23 mouse cellular contexts compared by ENCODE assay signal in the genomic region with DNA sequence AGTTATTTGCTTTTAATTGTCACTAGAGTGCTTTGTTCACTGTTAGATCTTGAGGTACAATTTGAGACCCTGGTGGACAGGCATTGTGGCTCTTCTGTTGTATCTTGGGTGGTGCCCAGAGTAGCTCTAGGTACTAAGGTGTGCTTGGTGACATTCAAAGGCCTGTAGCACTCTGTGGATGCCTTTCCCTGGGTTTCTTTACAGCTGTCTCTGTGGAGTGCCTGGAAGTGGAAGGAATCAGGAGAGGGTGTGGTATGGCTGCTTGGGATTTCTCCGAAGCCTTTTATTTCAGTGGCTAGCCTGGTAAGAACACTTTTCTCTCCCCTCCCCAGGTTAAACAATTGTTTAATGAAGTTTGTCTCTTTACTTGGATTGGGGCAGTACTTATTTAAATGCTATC. TPM values are rescaled to one million over a fixed set of nuclear protein-coding genes. Genes with fewer than 3 reads are reported as not detected.
A peak's percentile ranks its signal among the peaks of the same experiment; 100 is the strongest.
DNase-seq lines count a peak whose midpoint lies in the region; TF ChIP-seq lines count a peak whose summit lies in the region.
"Had no signal": no experiment of that assay in that cellular context is flagged by ENCODE, and none has a peak within 500 bp of the region (broad histone marks: within the 10 kb centered on the region; RNA-seq: fewer than 3 reads in every experiment).

No protein-coding gene starts in this region.

- no peak overlapping the region for H3K9ac ChIP-seq in ES-Bruce4 (ENCODE audit: low read depth, poor library complexity, severe bottlenecking)
- H3K9ac ChIP-seq: embryonic facial prominence, embryonic 13.5 days; embryonic facial prominence, embryonic 15.5 days; forebrain, embryonic 12.5 days had no signal

- no peak overlapping the region for H3ac ChIP-seq in myocyte (ENCODE audit: control insufficient read depth, insufficient read length)

- 0 out of 2 replicates have a peak, but pooled peaks have one; percentile 25 for TF ChIP-seq EP300 in ES-Bruce4 (IDR thresholded peaks at IDR 0.05; ENCODE audit: insufficient read depth, low read depth, low read length)

- TF ChIP-seq CTCF in ES-Bruce4 (IDR thresholded peaks at IDR 0.05; ENCODE audit: low read depth, low read length) = no peak
- TF ChIP-seq CTCF in gastrocnemius, adult 2 months (IDR thresholded peaks at IDR 0.05) = no peak

- H3K27me3 ChIP-seq in ES-Bruce4 (ENCODE audit: control insufficient read depth, insufficient read depth, low read length, poor library complexity, severe bottlenecking) (no peaks in the 10 kb centered on the region), myocyte (ENCODE audit: control insufficient read depth, insufficient read depth, insufficient read length) (no peaks in the 10 kb centered on the region)
- H3K27me3 ChIP-seq: embryonic facial prominence, embryonic 13.5 days; embryonic facial prominence, embryonic 15.5 days; forebrain, embryonic 12.5 days; Patski had no signal

- intact Hi-C loops in gastrocnemius, adult 2 months (cut with DNase I) = no loop called here

- H3K79me2 ChIP-seq in myocyte (ENCODE audit: control insufficient read depth, insufficient read depth) = peaks cover 75% of the 10 kb centered on the region

- H3K27ac ChIP-seq in ES-Bruce4 (ENCODE audit: insufficient read depth, low read length) = peak overlapping the region; percentile 94
- H3K27ac ChIP-seq in gastrocnemius, adult 2 months = no peak overlapping the region
- H3K27ac ChIP-seq: embryonic facial prominence, embryonic 13.5 days; embryonic facial prominence, embryonic 15.5 days; forebrain, embryonic 10.5 days; forebrain, embryonic 12.5 days had no signal

- TF ChIP-seq POLR2A in ES-Bruce4 (IDR thresholded peaks at IDR 0.05; ENCODE audit: insufficient read depth, low read length) (no peak), myocyte (IDR thresholded peaks at IDR 0.05; ENCODE audit: insufficient read length, low read depth) (no peak)

- H3K9me3 ChIP-seq in ES-Bruce4 (replicated peaks; ENCODE audit: control insufficient read depth, insufficient read depth, low read length, poor library complexity, severe bottlenecking) = no peaks in the 10 kb centered on the region
- H3K9me3 ChIP-seq: embryonic facial prominence, embryonic 13.5 days; embryonic facial prominence, embryonic 15.5 days; forebrain, embryonic 10.5 days; forebrain, embryonic 12.5 days; G1E had no signal

- H3K4me3 ChIP-seq in ES-Bruce4 (ENCODE audit: low read depth, low read length) (no peak overlapping the region), myocyte (no peak overlapping the region)
- no peak overlapping the region for H3K4me3 ChIP-seq in gastrocnemius, adult 2 months
- H3K4me3 ChIP-seq: embryonic facial prominence, embryonic 13.5 days; embryonic facial prominence, embryonic 15.5 days; erythroblast, embryonic 14.5 days; forebrain, embryonic 10.5 days; forebrain, embryonic 12.5 days had no signal

- no peak overlapping the region for H3K4me2 ChIP-seq in myocyte (ENCODE audit: low read depth)
- H3K4me2 ChIP-seq: embryonic facial prominence, embryonic 13.5 days; embryonic facial prominence, embryonic 15.5 days; forebrain, embryonic 12.5 days had no signal

- H3K4me1 ChIP-seq in ES-Bruce4 (ENCODE audit: control insufficient read depth, insufficient read depth, low read length) = peaks cover 2% of the 10 kb centered on the region

- peak; percentile 60 for DNase-seq in ES-CJ7 (ENCODE audit: low read depth, low spot score)
- DNase-seq in R1 (ENCODE audit: low read depth, low spot score) = peak; percentile 74
- no peak for DNase-seq in gastrocnemius, adult 2 months
- no peak for DNase-seq in left cerebral cortex, adult 9 months (ENCODE audit: low spot score in 2 of 2)
- no peak for DNase-seq in kidney, postnatal 10 days
- DNase-seq: adrenal gland, adult 8-10 months; adrenal gland, postnatal 14 days; adrenal gland, postnatal 36 days; cerebellum, adult 11-12 months; cerebellum, adult 2 months; cerebellum, adult 9-10 months; cerebellum, postnatal 14 days; cerebellum, postnatal 36 days; embryo, embryonic 11 days had no signal

- H3K36me3 ChIP-seq in ES-Bruce4 (ENCODE audit: control insufficient read depth, insufficient read depth, low read length, poor library complexity, severe bottlenecking) (no peaks in the 10 kb centered on the region), myocyte (ENCODE audit: control insufficient read depth, insufficient read depth) (no peaks in the 10 kb centered on the region)
- H3K36me3 ChIP-seq: embryonic facial prominence, embryonic 13.5 days; embryonic facial prominence, embryonic 15.5 days; forebrain, embryonic 10.5 days; forebrain, embryonic 12.5 days; G1E had no signal

TF ChIP-seq in myocyte, 11 proteins besides CTCF, POLR2A, EP300 and RAD21:
- no peak for TF ChIP-seq MYOD1 (IDR thresholded peaks at IDR 0.05; ENCODE audit: control insufficient read depth in 1 of 3, insufficient read length in 2 of 3, low read depth in 2 of 3)
- no peak for TF ChIP-seq POLR2AphosphoS2 (IDR thresholded peaks at IDR 0.05; ENCODE audit: insufficient read length, low read depth)
- TF ChIP-seq MYOG (IDR thresholded peaks at IDR 0.05; ENCODE audit: control insufficient read depth in 1 of 3, insufficient read depth in 1 of 3, insufficient read length in 2 of 3, low read depth in 2 of 3) = peak in 2 of 3 experiments; percentile 32 to 56
- TF ChIP-seq E2F4 (IDR thresholded peaks at IDR 0.05; ENCODE audit: insufficient read depth) = no peak

RNA-seq across cellular contexts. Expression of gene Dip2c, which starts 34.5 kb away (rescaled TPM):
- polyA plus RNA-seq in ES-Bruce4 (2011; ENCODE audit: insufficient read depth, insufficient read length, low read depth, missing spikeins) = 7.7 and 8.4 TPM in 2 replicates
- polyA plus RNA-seq in myocyte (2012; fragmentation: generic; extraction: Trizol) = 17.8 TPM
- total RNA-seq in gastrocnemius, adult 2 months (2021) = 10 to 100 TPM; 10.6 to 15.5 TPM
- polyA plus RNA-seq: G1E had no signal

Comparison
In these comparisons a context has a peak if more than half of its experiments do, and no peak if none do; other contexts are left out.
1. DNase-seq: peak in ES-CJ7 (single experiment) and R1 (single experiment); none in gastrocnemius, adult 2 months (single experiment), left cerebral cortex, adult 9 months (0 of 2) and kidney, postnatal 10 days (single experiment).